Mouse (Mus musculus): ENCODE results near the gene Rnf150. TPM values are rescaled to one million over a fixed set of nuclear protein-coding genes. Genes with fewer than 3 reads are reported as not detected.

Gene Rnf150
- polyA plus RNA-seq, 1 experiment, result not detected

DNA sequence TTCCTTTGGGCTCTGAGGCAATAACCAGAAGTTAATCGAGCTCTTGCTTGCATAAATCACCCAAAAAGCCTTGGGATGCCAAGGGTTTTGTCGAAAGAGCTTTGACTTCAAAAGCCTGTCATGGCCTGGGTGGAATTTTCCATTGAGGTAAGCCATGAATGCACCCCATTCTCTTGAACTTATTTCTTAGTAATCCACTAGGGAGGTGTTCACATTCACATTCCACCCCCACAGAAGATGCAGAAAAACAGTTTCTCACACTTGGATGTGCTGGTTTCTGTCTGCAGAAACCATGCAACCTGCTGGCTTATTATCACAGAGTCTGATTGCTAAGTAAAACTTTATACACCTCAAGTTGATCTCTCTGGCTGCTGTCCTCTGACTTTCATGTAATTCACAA is 148.1 kb downstream of the Rnf150 start:
- no peak for TF ChIP-seq GATA1 (IDR thresholded peaks at IDR 0.05; ENCODE audit: low read length)

- no peak for TF ChIP-seq GATA1 (IDR thresholded peaks at IDR 0.05; ENCODE audit: low read length)
Observed at GRCm38 (mm10) chr8:83011758-83012157, 148.6 kb downstream of the Rnf150 start.

DNA sequence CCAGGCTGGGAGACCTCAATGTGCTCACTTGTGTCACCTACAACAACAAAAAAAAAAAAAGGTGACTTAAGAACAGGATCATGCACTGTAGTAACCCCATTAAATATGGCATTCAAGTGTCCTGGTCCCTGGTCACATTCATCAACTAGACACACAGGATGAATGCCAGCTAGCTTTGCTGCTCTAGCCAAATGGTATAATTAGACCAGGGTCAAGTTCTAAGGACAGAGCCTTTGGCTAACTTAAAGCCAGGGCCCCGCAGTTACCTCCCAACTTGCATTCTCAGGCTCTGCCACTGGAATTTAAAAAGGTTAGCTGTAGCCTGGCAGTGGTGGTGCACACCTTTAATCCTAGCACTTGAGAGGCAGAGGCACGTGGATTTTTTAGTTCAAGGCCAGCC is 165.1 kb downstream of the Rnf150 start:
- TF ChIP-seq GATA1 (IDR thresholded peaks at IDR 0.05; ENCODE audit: low read length), result no peak

- TF ChIP-seq GATA1 (IDR thresholded peaks at IDR 0.05; ENCODE audit: low read length), result no peak
Observed at GRCm38 (mm10) chr8:83032800-83033199, 169.6 kb downstream of the Rnf150 start.

- no peak for TF ChIP-seq GATA1 (IDR thresholded peaks at IDR 0.05; ENCODE audit: low read length)
Observed at GRCm38 (mm10) chr8:83035141-83035540, 172.0 kb downstream of the Rnf150 start.

- no peak for TF ChIP-seq GATA1 (IDR thresholded peaks at IDR 0.05; ENCODE audit: low read length)
Observed at GRCm38 (mm10) chr8:83036521-83037166, 173.5 kb downstream of the Rnf150 start.

- TF ChIP-seq GATA1 (IDR thresholded peaks at IDR 0.05; ENCODE audit: low read length), result no peak
Observed at GRCm38 (mm10) chr8:83037321-83037720, 174.2 kb downstream of the Rnf150 start.

GRCm38 (mm10) chr8:83038575-83038974 is 175.4 kb downstream of the Rnf150 start:
- TF ChIP-seq GATA1 (IDR thresholded peaks at IDR 0.05; ENCODE audit: low read length), result no peak

DNA sequence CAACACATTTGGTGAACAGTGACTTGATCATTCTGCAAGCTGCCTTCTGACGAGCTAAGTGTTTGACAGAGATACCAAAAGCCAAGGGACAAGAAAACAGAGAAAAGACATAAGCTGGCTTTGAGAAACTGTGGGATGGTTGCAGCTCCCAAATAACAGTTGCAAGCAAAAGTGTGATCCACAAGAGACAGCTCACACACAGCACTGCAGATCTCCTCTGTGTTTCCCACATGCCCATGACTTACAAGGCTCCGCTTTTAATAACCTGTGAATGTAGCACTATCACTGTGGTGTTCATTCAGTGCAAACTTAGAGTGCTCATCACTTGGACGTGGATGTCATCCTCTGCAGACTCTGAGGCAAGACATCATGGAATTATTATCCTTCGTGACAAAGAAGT is 178.3 kb downstream of the Rnf150 start:
- TF ChIP-seq GATA1 (IDR thresholded peaks at IDR 0.05; ENCODE audit: low read length), result no peak

- TF ChIP-seq GATA1 (IDR thresholded peaks at IDR 0.05; ENCODE audit: low read length), result no peak
Observed at GRCm38 (mm10) chr8:83046912-83047311, 183.8 kb downstream of the Rnf150 start.

DNA sequence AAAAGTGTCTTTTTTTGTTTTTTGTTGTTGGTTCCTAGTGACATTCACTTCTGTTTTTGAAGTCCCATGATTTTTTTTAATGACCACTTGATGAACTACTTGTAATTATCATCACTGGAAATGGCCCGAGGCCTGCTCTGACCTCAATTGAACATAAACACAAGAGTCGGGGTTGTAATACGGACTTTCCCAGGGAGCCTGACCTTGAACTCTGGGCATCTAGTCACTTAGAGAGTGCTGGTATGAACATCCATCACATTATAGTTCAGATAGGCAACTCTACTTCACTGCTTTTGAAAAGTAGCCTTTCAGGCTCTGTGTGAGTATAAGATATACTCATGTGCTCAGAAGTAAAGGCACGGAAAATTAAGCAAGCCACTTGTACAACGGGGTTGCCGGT is 185.4 kb downstream of the Rnf150 start:
- TF ChIP-seq GATA1 (IDR thresholded peaks at IDR 0.05; ENCODE audit: low read length), result no peak

DNA sequence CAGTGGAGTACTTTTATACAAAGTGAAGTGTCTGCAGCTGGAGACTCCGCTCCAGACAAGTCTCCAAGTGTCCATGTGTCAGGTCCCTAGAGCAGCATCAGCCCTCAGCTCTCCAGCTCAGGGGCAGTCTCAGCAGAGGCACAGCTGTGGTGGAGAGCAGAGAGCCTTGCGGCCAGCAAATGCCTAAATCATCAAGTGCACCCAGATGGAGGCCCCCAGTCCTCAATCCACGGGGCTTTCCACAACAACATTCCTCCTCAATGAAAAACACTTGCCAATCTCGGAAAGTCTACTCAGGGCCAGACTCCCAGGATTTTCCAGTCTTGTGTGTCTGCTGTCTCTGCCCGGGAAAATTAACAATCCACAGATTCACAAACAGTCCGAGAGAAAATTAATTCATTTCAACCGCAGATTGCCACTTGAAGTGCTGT is 186.0 kb downstream of the Rnf150 start:
- TF ChIP-seq GATA1 (IDR thresholded peaks at IDR 0.05; ENCODE audit: low read length), result no peak

DNA sequence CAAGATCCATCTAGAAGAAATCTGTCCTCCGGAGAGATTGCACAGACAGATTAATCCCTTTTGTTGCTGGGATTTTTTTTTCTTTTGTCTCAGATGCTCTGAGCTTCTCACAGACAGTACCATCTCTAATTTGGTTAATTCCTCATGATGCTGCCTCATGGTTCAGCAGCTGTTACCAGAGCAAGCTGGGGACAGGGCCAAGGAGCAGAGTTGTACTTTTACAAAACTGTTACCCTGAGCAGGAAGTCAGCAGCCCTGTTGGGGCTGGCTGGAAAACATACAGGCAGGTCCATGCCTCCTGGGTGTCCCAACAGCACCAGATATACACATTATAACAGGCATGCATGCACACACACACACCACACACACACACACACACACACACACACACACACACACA is 186.5 kb downstream of the Rnf150 start:
- TF ChIP-seq GATA1 (IDR thresholded peaks at IDR 0.05; ENCODE audit: low read length), result no peak

DNA sequence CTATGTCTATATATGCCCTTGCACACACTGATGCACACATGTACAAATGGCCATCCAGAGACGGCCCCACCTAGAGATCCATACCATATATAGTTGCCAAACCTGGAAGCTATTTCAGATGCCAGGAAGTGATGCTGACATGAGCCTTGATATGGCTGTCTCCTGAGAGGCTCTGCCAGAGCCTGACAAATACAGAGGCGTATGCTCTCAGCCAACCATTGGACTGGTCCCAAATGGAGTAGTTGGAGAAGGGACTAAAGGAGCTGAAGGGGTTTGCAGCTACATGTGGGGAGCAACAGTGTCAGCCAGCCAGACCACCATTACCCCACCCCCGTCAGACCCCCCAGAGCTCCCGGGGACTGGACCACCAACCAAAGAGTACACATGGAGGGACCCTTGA is 189.7 kb downstream of the Rnf150 start:
- TF ChIP-seq GATA1 (IDR thresholded peaks at IDR 0.05; ENCODE audit: low read length), result no peak

DNA sequence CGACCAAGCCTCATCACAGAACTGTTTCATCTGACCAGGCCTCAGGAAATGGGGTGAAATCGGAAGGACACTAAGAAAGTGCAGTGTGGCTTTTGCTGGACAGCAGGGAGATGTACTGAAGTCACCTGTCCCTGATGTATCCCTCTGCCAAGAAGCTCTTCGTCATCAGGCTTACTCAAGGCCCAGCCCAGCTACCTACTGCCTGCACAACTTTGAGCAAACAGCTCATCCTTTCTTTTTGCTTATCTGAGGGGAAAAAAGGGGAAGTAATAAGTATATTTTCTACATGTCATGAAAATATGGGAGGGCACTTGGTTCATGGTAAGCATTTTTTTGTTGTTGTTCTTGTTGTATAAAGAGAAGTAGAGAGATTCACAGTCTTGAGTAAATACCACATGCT is 191.6 kb downstream of the Rnf150 start:
- TF ChIP-seq GATA1 (IDR thresholded peaks at IDR 0.05; ENCODE audit: low read length), result no peak

DNA sequence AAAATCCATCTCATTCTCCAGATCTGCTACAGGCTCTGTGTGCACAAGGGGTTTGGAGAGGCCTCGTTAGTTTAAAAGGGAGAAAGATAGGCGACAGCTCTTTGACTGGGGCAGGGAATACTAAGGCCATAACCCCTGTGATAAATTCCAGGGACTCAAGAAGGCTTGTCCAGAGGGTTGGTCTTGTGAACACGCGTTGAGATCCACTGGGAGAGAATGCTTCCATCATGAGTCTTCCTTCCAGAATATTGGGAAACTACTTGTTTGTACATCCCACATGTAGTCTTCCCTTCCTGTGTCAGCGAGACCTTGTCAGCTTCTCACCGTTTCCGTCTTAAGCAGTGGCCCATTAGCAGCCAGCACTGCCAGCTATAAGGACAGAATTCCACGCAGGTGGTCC is 195.8 kb downstream of the Rnf150 start:
- TF ChIP-seq GATA1 (IDR thresholded peaks at IDR 0.05; ENCODE audit: low read length), result no peak

DNA sequence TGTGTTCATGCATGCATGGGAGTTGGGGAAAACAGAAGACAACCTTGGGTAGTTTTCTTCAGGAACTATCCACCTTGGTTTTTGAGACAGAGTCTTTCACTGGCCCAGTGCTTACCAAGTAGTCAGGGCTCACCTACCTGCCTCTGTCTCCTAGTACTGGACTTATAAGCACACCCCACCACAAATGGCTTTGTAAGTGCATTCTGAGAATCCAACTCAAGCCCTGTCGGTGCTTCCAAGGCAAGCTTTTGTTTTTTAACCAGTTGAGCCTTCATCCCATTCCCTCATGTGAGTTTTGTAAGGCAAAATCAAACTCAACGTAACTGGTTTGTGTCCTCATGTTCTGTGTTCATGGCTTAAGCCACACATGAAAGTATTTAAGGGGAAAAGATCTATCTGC is 196.9 kb downstream of the Rnf150 start:
- TF ChIP-seq GATA1 (IDR thresholded peaks at IDR 0.05; ENCODE audit: low read length), result no peak

GRCm38 (mm10) chr8:83061257-83061656 is 198.1 kb downstream of the Rnf150 start:
- TF ChIP-seq GATA1 (IDR thresholded peaks at IDR 0.05; ENCODE audit: low read length), result no peak

All from G1E-ER4 (cell line).